Mouse (Mus musculus) forebrain, embryonic 16.5 days (tissue): ENCODE results near the gene Defb36. TPM values are rescaled to one million over a fixed set of nuclear protein-coding genes. Genes with fewer than 3 reads are reported as not detected.

ENCODE experiments used
- ATAC-seq: fragments of 200-750 bp; cut with Nextera tagmentation; 2 replicates; pipeline ENCODE4 v1.8.0; 2017; ENCODE audit warnings: mild to moderate bottlenecking, moderate library complexity
- H3K27ac ChIP-seq: fragments of 300-500 bp; sonication (generic); 2 replicates; pipeline ENCODE4 v1.5.1; 2014; ENCODE audit warnings: low read length, control low read depth
- H3K27me3 ChIP-seq: fragments of 300-500 bp; sonication (generic); replicated peaks from 2 replicates; pipeline ENCODE4 v1.6.1; 2014; ENCODE audit warnings: low read length; ENCODE audit not compliant: control insufficient read depth, insufficient read depth
- H3K36me3 ChIP-seq: fragments of 300-500 bp; sonication (generic); 2 replicates; pipeline ENCODE4 v1.6.1; 2014; ENCODE audit not compliant: control insufficient read depth, insufficient read depth
- H3K4me1 ChIP-seq: fragments of 300-500 bp; sonication (generic); replicated peaks from 2 replicates; pipeline ENCODE4 v1.6.1; 2014; ENCODE audit warnings: low read length; ENCODE audit not compliant: control insufficient read depth, insufficient read depth
- H3K4me2 ChIP-seq: fragments of 300-500 bp; sonication (generic); 2 replicates; pipeline ENCODE4 v1.6.1; 2014; ENCODE audit warnings: mild to moderate bottlenecking, low read length, control low read depth
- H3K4me3 ChIP-seq: fragments of 300-500 bp; sonication (generic); replicated peaks from 2 replicates; pipeline ENCODE4 v1.5.1; 2014; ENCODE audit warnings: mild to moderate bottlenecking, low read length, control low read depth
- H3K9ac ChIP-seq: fragments of 300-500 bp; sonication (generic); replicated peaks from 2 replicates; pipeline ENCODE4 v1.6.1; 2014; ENCODE audit warnings: low read depth, low read length, control low read depth
- H3K9me3 ChIP-seq: fragments of 300-500 bp; sonication (generic); 2 replicates; pipeline ENCODE4 v1.6.1; 2016; ENCODE audit warnings: low read length; ENCODE audit not compliant: control insufficient read depth
- WGBS: fragments of 180-500 bp; shearing (Covaris S2); extraction: QIAGEN DNeasy Blood & Tissue Kit; methylation state at CpG from one replicate; pipeline ENCODE4 v1.1.7; 2014; 5-methylcytosine and 5-hydroxymethylcytosine counted together
- polyA plus RNA-seq: library from polyadenylated mRNA; unstranded; fragments of >200 nt; fragmentation: Nextera tagmentation; extraction: Ambion mirVana; gene quantifications from 2 replicates; pipeline ENCODE4 v1.2.1, GENCODE M21; 2015

Defb36 gene
- polyA plus RNA-seq, 1 experiment from 2014 or later = not detected

DNA sequence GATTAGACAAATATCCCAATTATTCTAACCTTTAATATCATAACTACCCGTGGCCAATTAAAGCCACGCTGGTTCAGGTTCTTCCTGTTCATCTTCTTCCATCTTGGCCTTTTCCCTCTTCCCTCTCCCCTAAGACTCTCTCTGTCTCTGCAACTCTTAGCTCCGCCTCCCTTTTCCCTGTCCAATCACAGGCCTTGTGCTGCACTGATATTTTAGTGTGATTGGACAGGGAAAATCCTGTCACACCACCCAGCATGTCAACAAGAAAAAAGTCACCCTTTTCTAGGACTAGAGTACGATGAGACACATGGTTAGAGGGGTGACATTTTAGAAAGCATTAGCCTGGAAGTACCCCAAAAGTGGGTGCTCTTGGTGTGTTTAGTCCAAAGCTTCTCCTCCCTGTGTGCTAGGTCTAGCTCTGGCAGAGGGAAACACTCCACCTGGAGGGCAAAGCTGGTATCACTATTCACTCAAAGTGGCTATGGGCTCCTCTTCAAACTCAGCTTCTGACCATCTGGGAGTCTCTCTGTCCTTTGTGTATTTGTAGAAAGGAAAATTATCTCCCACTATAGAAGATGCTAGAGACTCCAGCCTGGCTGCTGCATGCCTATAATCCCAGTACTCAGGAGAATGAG, 17.1 kb upstream of the Defb36 start:
- H3K27ac ChIP-seq = no peak overlapping the region
- H3K9me3 ChIP-seq = no peaks in the 10 kb centered on the region
- WGBS = 81% methylated on average over 4 of the region's 4 CpGs
- H3K36me3 ChIP-seq = no peaks in the 10 kb centered on the region
- no peak overlapping the region for H3K9ac ChIP-seq
- no peak overlapping the region for H3K4me2 ChIP-seq
- ATAC-seq = no peak
- no peaks in the 10 kb centered on the region for H3K27me3 ChIP-seq
- no peak overlapping the region for H3K4me3 ChIP-seq
- no peaks in the 10 kb centered on the region for H3K4me1 ChIP-seq

DNA sequence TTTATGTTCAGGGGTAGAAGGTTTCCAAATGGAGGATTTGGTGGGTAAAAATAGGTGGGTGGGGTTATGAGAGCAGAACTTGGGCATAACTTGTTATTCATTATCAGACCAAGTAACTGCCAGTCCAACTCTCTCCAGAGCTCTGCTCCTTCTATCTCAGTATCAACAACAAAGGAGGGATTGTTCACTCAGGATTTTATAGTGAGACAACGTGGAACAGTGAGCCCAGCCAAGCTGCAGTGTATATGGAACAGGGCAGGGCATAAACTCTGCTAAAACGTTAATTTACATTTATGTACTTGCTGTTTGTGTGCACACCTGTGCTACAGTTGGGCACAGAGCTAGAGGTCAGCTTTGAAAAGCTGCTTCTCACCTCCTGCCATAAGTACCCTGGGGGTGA, 15.7 kb upstream of the Defb36 start:
- H3K4me1 ChIP-seq = no peaks in the 10 kb centered on the region
- 28% methylated on average over 2 of the region's 2 CpGs for WGBS
- H3K27ac ChIP-seq = no peak overlapping the region
- no peak overlapping the region for H3K9ac ChIP-seq
- ATAC-seq = no peak
- no peak overlapping the region for H3K4me3 ChIP-seq
- H3K36me3 ChIP-seq = no peaks in the 10 kb centered on the region
- no peaks in the 10 kb centered on the region for H3K27me3 ChIP-seq
- H3K4me2 ChIP-seq = no peak overlapping the region
- H3K9me3 ChIP-seq = no peaks in the 10 kb centered on the region

DNA sequence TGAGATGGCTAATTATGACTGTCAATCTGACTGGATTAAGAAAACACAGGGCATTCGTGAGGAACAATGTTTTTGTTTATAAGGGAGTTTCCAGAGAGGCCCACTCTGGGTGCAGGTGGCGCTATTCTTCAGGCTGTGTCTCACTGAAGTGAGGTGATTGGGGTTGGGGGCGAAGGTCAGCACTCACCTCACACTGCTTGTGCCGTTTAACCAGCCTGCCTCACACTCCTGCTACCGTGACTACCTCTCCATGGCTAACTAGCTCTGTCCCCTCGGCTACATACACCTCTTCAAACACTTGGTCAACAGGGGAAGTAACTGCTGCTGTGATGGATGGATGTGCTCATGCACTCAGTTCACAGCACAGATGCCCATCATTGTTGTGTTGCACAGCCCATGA, 15.1 kb upstream of the Defb36 start:
- no peaks in the 10 kb centered on the region for H3K4me1 ChIP-seq
- no peaks in the 10 kb centered on the region for H3K27me3 ChIP-seq
- H3K36me3 ChIP-seq = no peaks in the 10 kb centered on the region
- no peak overlapping the region for H3K4me2 ChIP-seq
- H3K9ac ChIP-seq = no peak overlapping the region
- H3K27ac ChIP-seq = no peak overlapping the region
- 27% methylated on average over 6 of the region's 6 CpGs for WGBS
- no peaks in the 10 kb centered on the region for H3K9me3 ChIP-seq
- no peak overlapping the region for H3K4me3 ChIP-seq
- no peak for ATAC-seq

DNA sequence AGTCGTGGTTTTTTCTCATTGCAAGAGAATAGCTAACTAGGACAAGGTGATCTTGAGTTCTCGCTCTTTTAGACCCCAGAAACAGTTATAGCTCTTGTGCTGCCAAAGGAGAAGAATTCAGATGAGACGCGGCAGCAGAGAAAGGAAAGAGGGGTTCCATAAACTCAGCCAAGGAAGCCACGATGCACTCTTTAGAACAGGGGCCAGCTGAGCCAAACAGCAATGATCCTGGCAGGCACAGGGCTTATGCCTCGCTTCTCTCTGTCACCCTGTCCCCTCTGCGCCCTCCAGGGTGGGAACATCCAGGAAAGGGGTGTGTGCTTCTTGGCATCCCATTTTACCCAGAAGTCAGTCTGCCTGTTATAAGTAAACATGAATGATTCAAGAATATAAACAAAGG, 4.8 kb upstream of the Defb36 start, which contains the start of gene Defb45:
Gene Defb45 (minus strand): TSS at position 101 of the 400 bp plus-strand sequence.
- 70% methylated on average over 7 of the region's 7 CpGs for WGBS
- Histone ChIP-seq H3K4me1 (no peaks in the 10 kb centered on the region), H3K9ac (no peak within 1 kb of the TSS), H3K9me3 (no peaks in the 10 kb centered on the region), H3K4me2 (no peak within 1 kb of the TSS), H3K27ac (no peak within 1 kb of the TSS), H3K4me3 (no peak within 1 kb of the TSS), H3K36me3 (no peaks in the 10 kb centered on the region), H3K27me3 (no peaks in the 10 kb centered on the region)
- no peak for ATAC-seq

DNA sequence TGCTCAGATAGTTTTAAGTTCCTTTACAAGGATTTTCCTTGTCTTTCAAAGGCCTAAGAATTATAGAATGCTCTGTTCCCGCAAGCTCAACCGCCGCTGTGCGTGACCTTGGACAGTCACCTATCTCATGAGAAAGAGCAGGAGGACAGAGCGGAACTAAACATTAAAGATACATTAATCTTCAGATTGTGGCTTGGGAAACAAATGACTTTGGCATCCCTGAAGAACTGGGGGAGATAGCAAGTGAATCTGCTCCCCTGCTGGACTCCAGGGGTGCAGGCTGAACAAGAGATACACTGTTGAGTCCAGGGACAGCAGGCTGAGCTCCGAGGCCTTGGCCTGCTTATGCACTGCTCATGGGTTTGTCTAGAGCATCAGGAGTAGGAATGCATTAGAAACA, 4.1 kb upstream of the Defb36 start:
- H3K9me3 ChIP-seq = no peaks in the 10 kb centered on the region
- no peak overlapping the region for H3K4me2 ChIP-seq
- H3K4me1 ChIP-seq = no peaks in the 10 kb centered on the region
- WGBS = 93% methylated on average over 6 of the region's 6 CpGs
- no peak overlapping the region for H3K27ac ChIP-seq
- no peak overlapping the region for H3K9ac ChIP-seq
- ATAC-seq = no peak
- no peaks in the 10 kb centered on the region for H3K27me3 ChIP-seq
- no peaks in the 10 kb centered on the region for H3K36me3 ChIP-seq
- H3K4me3 ChIP-seq = no peak overlapping the region

DNA sequence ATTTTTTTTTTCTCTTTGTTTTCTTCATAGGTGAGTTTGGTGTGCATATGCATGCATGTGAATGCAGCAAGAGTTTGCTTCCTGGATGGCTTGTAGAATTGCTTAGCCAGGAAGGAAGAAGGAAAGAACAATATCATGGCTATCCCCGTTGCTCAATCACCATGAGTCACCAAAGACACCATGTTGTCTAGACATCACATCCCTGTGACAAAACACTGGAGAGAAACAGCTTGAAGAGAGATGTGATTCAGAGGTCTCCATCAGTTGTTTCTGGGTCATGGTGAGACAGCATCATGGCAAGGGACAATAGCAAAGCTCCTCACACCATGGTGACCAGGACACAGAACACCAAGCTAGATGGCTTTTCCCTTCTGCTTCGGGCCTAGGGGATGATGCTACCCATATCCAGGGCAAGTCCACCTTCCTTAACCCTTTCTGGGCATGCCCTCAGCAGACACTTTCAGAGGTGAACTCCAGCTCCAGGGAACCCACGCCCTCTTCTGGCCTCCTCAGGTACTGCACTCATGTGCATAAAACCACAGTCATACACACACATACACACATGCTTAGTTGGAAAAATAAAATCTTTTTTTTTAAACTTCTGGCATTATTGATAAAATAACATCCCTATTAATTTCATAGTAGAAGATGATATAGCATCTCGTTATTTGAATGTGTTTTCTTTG, 2.7 kb upstream of the Defb36 start:
- WGBS = 77% methylated on average over 4 of the region's 4 CpGs
- no peaks in the 10 kb centered on the region for H3K36me3 ChIP-seq
- no peak overlapping the region for H3K27ac ChIP-seq
- H3K4me2 ChIP-seq = no peak overlapping the region
- H3K4me1 ChIP-seq = no peaks in the 10 kb centered on the region
- no peak for ATAC-seq
- H3K9ac ChIP-seq = no peak overlapping the region
- no peaks in the 10 kb centered on the region for H3K27me3 ChIP-seq
- no peaks in the 10 kb centered on the region for H3K9me3 ChIP-seq
- H3K4me3 ChIP-seq = no peak overlapping the region

DNA sequence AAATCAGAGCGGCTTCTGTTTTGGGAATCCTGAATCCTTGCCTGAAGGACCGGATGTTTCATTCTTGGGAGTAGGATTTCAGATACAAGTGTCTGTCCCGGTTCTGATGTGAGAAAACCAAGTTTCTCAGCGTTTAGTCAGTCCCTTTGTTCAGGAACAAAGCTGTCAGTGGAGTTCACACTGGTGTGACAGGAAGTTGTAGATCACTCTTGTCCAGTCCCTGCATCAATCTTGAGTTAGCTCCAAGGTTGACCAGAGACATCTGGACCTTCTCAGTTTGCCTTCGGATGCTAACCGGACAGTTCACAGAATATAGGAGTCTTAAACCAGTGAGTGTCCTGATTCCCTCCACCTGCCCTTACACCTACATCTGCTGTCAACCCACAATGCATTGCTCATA, 3.6 kb downstream of the Defb36 start:
- H3K36me3 ChIP-seq = no peaks in the 10 kb centered on the region
- H3K9ac ChIP-seq = no peak overlapping the region
- H3K9me3 ChIP-seq = no peaks in the 10 kb centered on the region
- 0 out of 2 replicates have a peak, but pooled peaks cover 2% of the 10 kb centered on the region for H3K4me1 ChIP-seq
- WGBS = 84% methylated on average over 6 of the region's 6 CpGs
- H3K4me2 ChIP-seq = no peak overlapping the region
- no peak for ATAC-seq
- H3K27me3 ChIP-seq = no peaks in the 10 kb centered on the region
- no peak overlapping the region for H3K4me3 ChIP-seq
- H3K27ac ChIP-seq = no peak overlapping the region

DNA sequence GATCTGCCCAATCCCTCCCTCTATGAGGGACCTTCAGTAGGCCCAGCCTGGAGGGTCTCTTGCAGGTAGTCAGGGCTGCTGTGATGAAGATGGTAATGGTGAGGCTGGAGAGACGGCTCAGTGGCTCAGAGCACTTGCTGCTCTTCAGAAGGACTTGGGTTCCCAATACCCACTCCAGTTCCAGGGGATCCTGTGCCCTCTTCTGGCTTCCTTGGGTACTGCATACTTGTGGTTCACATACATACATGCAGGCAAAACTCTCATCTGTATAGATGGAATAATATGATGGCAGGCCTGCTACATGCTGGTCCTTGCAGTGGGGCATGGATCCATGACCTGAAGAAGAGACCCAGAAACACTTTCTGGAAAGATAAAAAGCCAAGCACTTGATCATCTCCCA, 4.6 kb downstream of the Defb36 start:
- Histone ChIP-seq H3K4me1 (0 out of 2 replicates have a peak, but pooled peaks cover 2% of the 10 kb centered on the region), H3K4me2 (no peak overlapping the region), H3K36me3 (no peaks in the 10 kb centered on the region), H3K9me3 (no peaks in the 10 kb centered on the region), H3K27me3 (no peaks in the 10 kb centered on the region), H3K27ac (no peak overlapping the region), H3K9ac (no peak overlapping the region), H3K4me3 (no peak overlapping the region)
- 86% methylated on average over 1 of the region's 1 CpGs for WGBS
- no peak for ATAC-seq

DNA sequence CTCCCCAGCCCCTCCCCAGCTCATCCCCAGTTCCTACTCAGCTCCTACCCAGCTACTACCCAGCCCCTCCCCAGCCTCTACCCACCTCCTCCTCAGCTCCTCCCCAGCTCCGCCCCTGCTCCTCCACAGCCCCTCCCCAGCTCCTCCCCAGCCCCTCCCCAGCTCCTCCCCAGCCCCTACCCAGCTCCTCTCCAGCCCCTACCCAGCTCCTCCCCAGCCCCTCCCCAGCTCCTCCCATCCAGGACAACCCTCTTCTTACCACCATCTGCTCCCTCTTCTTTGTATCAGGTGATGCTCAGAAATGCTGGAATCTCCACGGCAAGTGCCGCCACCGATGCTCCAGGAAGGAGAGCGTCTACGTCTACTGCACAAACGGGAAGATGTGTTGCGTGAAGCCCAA, 8.1 kb downstream of the Defb36 start:
- Histone ChIP-seq H3K27me3 (no peaks in the 10 kb centered on the region), H3K9ac (no peak overlapping the region), H3K4me1 (0 out of 2 replicates have a peak, but pooled peaks cover 2% of the 10 kb centered on the region), H3K4me3 (no peak overlapping the region), H3K4me2 (no peak overlapping the region), H3K9me3 (no peaks in the 10 kb centered on the region), H3K27ac (no peak overlapping the region), H3K36me3 (no peaks in the 10 kb centered on the region)
- no peak for ATAC-seq
- WGBS = 28% methylated on average over 8 of the region's 8 CpGs
